Mouse (Mus musculus) lung, postnatal 0 days (tissue): ENCODE data around the gene Smg5.
"Not testable (repeated sequence)": the region's sequence is repeated elsewhere in the genome, so short reads cannot be mapped to it uniquely, and the experiment has no call there.

ENCODE experiments used
- CTCF ChIP-seq: IDR thresholded peaks from 2 replicates; pipeline ENCODE4 v1.5.1; 2016; ENCODE audit warnings: antibody characterized with exemption, mild to moderate bottlenecking
- EP300 ChIP-seq: IDR thresholded peaks from 2 replicates; pipeline ENCODE4 v1.6.1; 2016; ENCODE audit warnings: antibody characterized with exemption, mild to moderate bottlenecking, control low read depth

- TF ChIP-seq EP300, CTCF: not testable (repeated sequence)
Observed at GRCm38 (mm10) chr3:88368511-88368910, 32.5 kb downstream of the Smg5 start.
